Mouse (Mus musculus) lung, postnatal 0 days (tissue): ENCODE data around the gene Lrguk.

Experiments used
- CTCF ChIP-seq: IDR thresholded peaks from 2 replicates; pipeline ENCODE4 v1.5.1; 2016; ENCODE audit warnings: antibody characterized with exemption, mild to moderate bottlenecking
- EP300 ChIP-seq: IDR thresholded peaks from 2 replicates; pipeline ENCODE4 v1.6.1; 2016; ENCODE audit warnings: antibody characterized with exemption, mild to moderate bottlenecking, control low read depth

DNA sequence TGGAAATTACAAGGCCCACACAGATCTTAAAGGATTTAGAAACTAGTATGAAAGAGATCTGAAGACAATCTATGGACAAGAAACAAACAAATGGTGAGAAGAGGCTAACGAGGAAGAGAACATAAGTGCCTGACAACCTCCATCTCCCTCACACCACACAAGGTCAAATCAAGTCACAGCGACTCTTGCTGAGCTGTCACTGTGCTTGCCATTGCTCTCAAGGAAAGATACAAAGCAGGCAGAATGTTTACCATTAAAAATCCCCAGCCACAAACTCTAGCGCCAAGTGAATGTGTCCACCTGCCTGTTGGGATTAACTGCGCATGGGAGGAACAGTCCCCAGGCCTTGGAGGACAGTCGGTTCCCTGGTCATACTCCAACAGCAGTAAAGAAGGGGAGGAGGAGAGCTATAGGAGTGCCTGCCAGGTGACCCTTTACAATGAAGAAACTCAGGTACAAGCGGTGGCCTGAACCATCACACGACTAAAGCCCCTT, 131.6 kb downstream of the Lrguk start:
- TF ChIP-seq CTCF, result no peak
- no peak for TF ChIP-seq EP300
